Mouse (Mus musculus) heart, adult 10 weeks (tissue): Measurements from ENCODE around the gene Adh6a. TPM values are rescaled to one million over a fixed set of nuclear protein-coding genes. Genes with fewer than 3 reads are reported as not detected.

Source experiments
- polyA plus RNA-seq: library from polyadenylated mRNA; stranded (reverse); fragments of 350-450 nt; fragmentation: Illumina TruSeq; extraction: RNeasy Lipid Tissue Mini Kit (QIAGEN cat#74804); gene quantifications from one replicate; pipeline ENCODE4 v1.2.3, GENCODE M21; 2014; ENCODE audit warnings: low read depth, low replicate concordance

Adh6a gene
- not detected for polyA plus RNA-seq

DNA sequence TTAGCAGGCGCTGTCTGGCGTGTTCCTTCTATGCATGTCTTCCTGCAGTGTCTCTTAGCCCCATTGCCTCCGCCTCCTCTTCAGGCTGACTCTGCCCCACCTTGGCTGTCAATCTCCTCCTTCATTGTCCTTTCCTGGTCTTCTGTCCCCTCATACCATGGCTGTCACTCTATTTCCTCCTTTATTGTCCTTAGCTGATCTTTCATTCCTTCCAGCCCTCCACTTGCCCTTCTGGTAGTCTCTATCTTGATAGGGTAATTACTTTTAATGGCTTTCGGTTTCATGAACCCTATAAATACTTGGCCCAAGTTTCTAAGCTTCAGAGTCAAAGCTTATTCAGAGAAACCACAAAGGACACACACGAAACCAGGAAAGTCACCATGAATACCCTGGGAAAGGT, at the start of gene Adh6a:
Adh6a (plus strand) TSS at position 322 of the 400 bp plus-strand sequence.

DNA sequence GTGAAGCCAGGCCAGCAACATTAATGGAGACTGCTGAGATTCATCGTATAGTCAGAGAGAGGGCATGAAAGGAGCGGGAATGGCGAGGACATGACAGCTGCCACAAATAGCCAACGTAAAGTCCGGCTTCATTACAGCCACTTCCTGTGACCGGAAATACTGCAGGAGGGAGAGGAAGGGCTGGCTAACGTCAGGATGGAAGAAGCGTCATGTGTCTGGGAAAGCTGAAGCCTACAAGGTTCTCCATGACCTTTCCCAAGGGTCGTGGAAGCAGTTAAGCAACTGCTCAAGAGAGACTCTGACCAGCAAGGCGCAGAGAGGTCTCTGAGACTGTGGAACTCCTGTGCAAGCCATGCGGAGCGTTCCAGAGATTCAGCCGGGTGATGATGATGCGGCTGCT, 28.4 kb downstream of the Adh6a start, which contains the start of gene Adh6b:
Adh6b (plus strand) TSS at position 305 of the 400 bp plus-strand sequence.

Other genes starting within 250 kb of the Adh6a start
- 32.0 TPM for gene 1110002E22Rik, start 248.2 kb upstream of the Adh6a start, polyA plus RNA-seq
- gene Gm5105, start 245.9 kb upstream of the Adh6a start, polyA plus RNA-seq = 1.5 TPM
- gene Trmt10a, start 169.8 kb upstream of the Adh6a start, polyA plus RNA-seq = 3.7 TPM
- 5.6 TPM for gene Mttp, start 168.3 kb upstream of the Adh6a start, polyA plus RNA-seq
- gene 4930579F01Rik, start 119.5 kb upstream of the Adh6a start, polyA plus RNA-seq = not detected
- 0.37 TPM for gene Adh7, start 95.5 kb upstream of the Adh6a start, polyA plus RNA-seq
- 13.0 TPM for gene Adh1, start 52.3 kb upstream of the Adh6a start, polyA plus RNA-seq
- 0.71 TPM for gene Adh6b, start 28.5 kb downstream of the Adh6a start, polyA plus RNA-seq
- not detected for gene Adh4, start 102.2 kb downstream of the Adh6a start, polyA plus RNA-seq
- gene Adh5, start 129.8 kb downstream of the Adh6a start, polyA plus RNA-seq = 96.3 TPM
- gene Metap1, start 176.2 kb downstream of the Adh6a start, polyA plus RNA-seq = 35.2 TPM
- 190 TPM for gene Eif4e, start 212.9 kb downstream of the Adh6a start, polyA plus RNA-seq